Comparison of ENCODE assay signal across 35 mouse cellular contexts in genomic region chr9:78590471-78590870, GRCm38 (mm10). TPM values are rescaled to one million over a fixed set of nuclear protein-coding genes. Genes with fewer than 3 reads are reported as not detected.
"Had no signal": no experiment of that assay in that cellular context is flagged by ENCODE, and none has a peak within 500 bp of the region (broad histone marks: within the 10 kb centered on the region; RNA-seq: fewer than 3 reads in every experiment).

No protein-coding gene starts in this region.

- DNase-seq: heart, postnatal 10 days; heart, postnatal 14 days; heart, postnatal 36 days; heart, postnatal 4 days; kidney, adult 18-20 months; kidney, adult 2 months; kidney, adult 8-10 months; kidney, adult 9 months; kidney, postnatal 10 days; kidney, postnatal 14 days; kidney, postnatal 25 days; kidney, postnatal 36 days; kidney, postnatal 4 days; layer of hippocampus, adult 9-11 months; layer of hippocampus, postnatal 36 days had no signal

- H3K4me3 ChIP-seq: heart, embryonic 10.5 days; heart, embryonic 12.5 days; heart, embryonic 13.5 days; heart, embryonic 15.5 days; hindbrain, embryonic 10.5 days; hindbrain, embryonic 12.5 days; hindbrain, embryonic 13.5 days; hindbrain, embryonic 15.5 days; intestine, embryonic 15.5 days; kidney, embryonic 15.5 days; layer of hippocampus, adult 2 months; left cerebral cortex, adult 2 months had no signal

- H3K27me3 ChIP-seq: heart, embryonic 13.5 days; heart, embryonic 15.5 days; hindbrain, embryonic 12.5 days; hindbrain, embryonic 13.5 days; hindbrain, embryonic 15.5 days; intestine, embryonic 15.5 days; kidney, embryonic 15.5 days had no signal

- H3K4me2 ChIP-seq: heart, embryonic 11.5 days; heart, embryonic 12.5 days; heart, embryonic 13.5 days; heart, embryonic 15.5 days; hindbrain, embryonic 12.5 days; hindbrain, embryonic 13.5 days; hindbrain, embryonic 14.5 days; hindbrain, embryonic 15.5 days; intestine, embryonic 15.5 days; kidney, embryonic 15.5 days had no signal

- ATAC-seq: hindbrain, embryonic 16.5 days; hindbrain, postnatal 0 days; inflammation-experienced regulatory T-cells, adult 6 months; intestine, postnatal 0 days had no signal

- H3K27ac ChIP-seq: heart, embryonic 10.5 days; heart, embryonic 13.5 days; heart, embryonic 15.5 days; hindbrain, embryonic 10.5 days; hindbrain, embryonic 12.5 days; hindbrain, embryonic 13.5 days; hindbrain, embryonic 14.5 days; hindbrain, embryonic 15.5 days; hindbrain, postnatal 0 days; intestine, embryonic 15.5 days; kidney, embryonic 15.5 days; kidney, postnatal 0 days; layer of hippocampus, adult 2 months; left cerebral cortex, adult 2 months had no signal

- H3K9ac ChIP-seq: heart, embryonic 12.5 days; heart, embryonic 13.5 days; heart, embryonic 15.5 days; hindbrain, embryonic 12.5 days; hindbrain, embryonic 13.5 days; hindbrain, embryonic 14.5 days; hindbrain, embryonic 15.5 days; intestine, embryonic 15.5 days; kidney, embryonic 15.5 days had no signal

- H3K36me3 ChIP-seq: heart, embryonic 10.5 days; heart, embryonic 12.5 days; heart, embryonic 13.5 days; heart, embryonic 15.5 days; hindbrain, embryonic 10.5 days; hindbrain, embryonic 12.5 days; hindbrain, embryonic 15.5 days; intestine, embryonic 15.5 days; kidney, embryonic 15.5 days had no signal

- H3K9me3 ChIP-seq: heart, embryonic 10.5 days; heart, embryonic 12.5 days; heart, embryonic 13.5 days; heart, embryonic 15.5 days; hindbrain, embryonic 10.5 days; hindbrain, embryonic 12.5 days; hindbrain, embryonic 13.5 days; hindbrain, embryonic 15.5 days; intestine, embryonic 15.5 days; kidney, embryonic 15.5 days had no signal

RNA-seq across cellular contexts. Expression of gene Cd109, which starts 24.9 kb away (rescaled TPM):
- total RNA-seq: hematopoietic stem cell, adult 5-6 weeks had no signal
